Mouse (Mus musculus) left cerebral cortex, adult 11 months (tissue): ENCODE results near the gene Pfdn6.
"Not testable (repeated sequence)": the region's sequence is repeated elsewhere in the genome, so short reads cannot be mapped to it uniquely, and the experiment has no call there.

Experiments used
- DNase-seq: peaks from one replicate; pipeline ENCODE4 v3.0.0; 2022; ENCODE audit warnings: low spot score

The Pfdn6 gene

GRCm38 (mm10) chr17:33897114-33897794, 42.9 kb downstream of the Pfdn6 start:
- no peak for DNase-seq

GRCm38 (mm10) chr17:33893011-33893410, 47.1 kb downstream of the Pfdn6 start:
- DNase-seq = not testable (repeated sequence)

GRCm38 (mm10) chr17:33892429-33892828, 47.7 kb downstream of the Pfdn6 start:
- no peak for DNase-seq

GRCm38 (mm10) chr17:33891892-33892291, 48.3 kb downstream of the Pfdn6 start:
- not testable (repeated sequence) for DNase-seq

- DNase-seq = no peak
Observed at GRCm38 (mm10) chr17:33891357-33891756, 48.8 kb downstream of the Pfdn6 start.

GRCm38 (mm10) chr17:33890533-33891059, 49.5 kb downstream of the Pfdn6 start, which contains the start of gene Kifc1:
Gene Kifc1, minus strand, starts transcription at chr17:33890661.
- DNase-seq = peak; percentile 99

GRCm38 (mm10) chr17:33889941-33890532, 50.1 kb downstream of the Pfdn6 start:
- not testable (repeated sequence) for DNase-seq
